Mouse (Mus musculus): ENCODE measurements around the gene Tceanc.

Tceanc gene

GRCm38 (mm10) chrX:166518345-166518744 is at the start of gene Tceanc:
Gene Tceanc (minus strand): TSS chrX:166518567.
- DNase-seq (ENCODE audit: low read depth): no peak

GRCm38 (mm10) chrX:166565983-166566382 is 47.6 kb upstream of the Tceanc start:
- no peak for DNase-seq (ENCODE audit: low read depth)

- DNase-seq (ENCODE audit: low read depth): no peak
Measured at GRCm38 (mm10) chrX:166565401-166565800, 47.0 kb upstream of the Tceanc start.

- no peak for DNase-seq (ENCODE audit: low read depth)
Measured at GRCm38 (mm10) chrX:166564900-166565299, 46.5 kb upstream of the Tceanc start.

- DNase-seq (ENCODE audit: low read depth): no peak
Measured at GRCm38 (mm10) chrX:166559333-166559732, 41.0 kb upstream of the Tceanc start.

- no peak for DNase-seq (ENCODE audit: low read depth)
Measured at GRCm38 (mm10) chrX:166552355-166552754, 34.0 kb upstream of the Tceanc start.

GRCm38 (mm10) chrX:166546495-166546894 is 28.1 kb upstream of the Tceanc start:
- no peak for DNase-seq (ENCODE audit: low read depth)

- DNase-seq (ENCODE audit: low read depth): no peak
Measured at GRCm38 (mm10) chrX:166535138-166535537, 16.8 kb upstream of the Tceanc start.

GRCm38 (mm10) chrX:166533432-166533831 is 15.1 kb upstream of the Tceanc start:
- DNase-seq (ENCODE audit: low read depth): no peak

GRCm38 (mm10) chrX:166531671-166532070 is 13.3 kb upstream of the Tceanc start:
- no peak for DNase-seq (ENCODE audit: low read depth)

- no peak for DNase-seq (ENCODE audit: low read depth)
Measured at GRCm38 (mm10) chrX:166528126-166528525, 9.8 kb upstream of the Tceanc start.

GRCm38 (mm10) chrX:166525637-166526315 is 7.4 kb upstream of the Tceanc start:
- no peak for DNase-seq (ENCODE audit: low read depth)

GRCm38 (mm10) chrX:166520782-166521181 is 2.4 kb upstream of the Tceanc start:
- DNase-seq (ENCODE audit: low read depth): no peak

- no peak for DNase-seq (ENCODE audit: low read depth)
Measured at GRCm38 (mm10) chrX:166516631-166517030, 1.7 kb downstream of the Tceanc start.

- no peak for DNase-seq (ENCODE audit: low read depth)
Measured at GRCm38 (mm10) chrX:166515923-166516322, 2.4 kb downstream of the Tceanc start.

- DNase-seq (ENCODE audit: low read depth): peak; percentile 47
Measured at GRCm38 (mm10) chrX:166514035-166514434, 4.3 kb downstream of the Tceanc start.

GRCm38 (mm10) chrX:166512071-166512470 is 6.3 kb downstream of the Tceanc start:
- no peak for DNase-seq (ENCODE audit: low read depth)

GRCm38 (mm10) chrX:166511107-166511506 is 7.3 kb downstream of the Tceanc start:
- peak; percentile 15 for DNase-seq (ENCODE audit: low read depth)

- peak; percentile 94 for DNase-seq (ENCODE audit: low read depth)
Measured at GRCm38 (mm10) chrX:166509761-166510738, 8.3 kb downstream of the Tceanc start.

- DNase-seq (ENCODE audit: low read depth): no peak
Measured at GRCm38 (mm10) chrX:166504421-166504820, 13.9 kb downstream of the Tceanc start.

GRCm38 (mm10) chrX:166499496-166500190 is 18.7 kb downstream of the Tceanc start:
- DNase-seq (ENCODE audit: low read depth): no peak

GRCm38 (mm10) chrX:166497771-166498170 is 20.6 kb downstream of the Tceanc start:
- DNase-seq (ENCODE audit: low read depth): no peak
